ENCODE assay signal across 19 mouse cellular contexts in the genomic region with DNA sequence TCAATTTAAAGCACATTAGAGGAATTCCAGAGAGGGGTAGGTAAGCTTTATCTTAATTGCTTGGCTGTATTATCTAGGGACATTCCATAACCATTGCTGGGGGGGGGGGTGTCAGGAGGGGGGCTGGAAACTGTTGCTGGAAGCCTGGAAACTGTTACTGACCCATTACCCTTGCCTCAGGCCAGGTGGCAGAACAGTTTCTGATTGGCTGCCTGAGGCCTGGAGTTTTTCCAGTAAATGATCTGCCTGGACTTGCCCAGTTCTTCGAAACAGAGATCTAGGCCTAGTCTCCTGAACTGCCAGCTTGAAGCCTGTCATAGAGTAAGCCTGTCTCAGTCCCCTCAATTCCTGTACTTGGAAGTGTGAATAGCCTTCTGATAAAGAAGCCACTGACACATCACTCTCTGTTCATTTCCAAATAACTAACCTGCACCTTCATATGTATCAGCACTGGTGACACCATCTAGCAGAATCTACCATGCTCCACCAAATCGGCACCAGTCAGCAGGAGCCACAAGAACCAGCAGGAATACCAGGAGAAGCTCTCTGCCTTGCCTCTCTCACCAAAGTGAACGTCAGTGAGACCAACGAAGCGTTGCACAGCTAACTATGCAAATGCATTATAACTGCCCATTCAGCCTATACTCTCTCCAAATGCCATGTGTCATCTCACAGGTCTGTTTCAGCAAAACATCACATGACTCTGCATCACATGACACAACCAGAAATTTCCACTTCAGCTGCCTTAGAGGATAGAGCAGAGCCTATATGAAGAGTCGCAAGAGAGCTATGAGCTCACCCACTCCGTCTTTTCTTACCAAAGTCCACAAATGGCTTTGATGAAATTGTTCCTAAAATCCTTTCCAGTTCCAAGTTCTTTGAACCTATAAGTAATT.
DNase-seq lines count a peak whose midpoint lies in the region; ATAC-seq and TF ChIP-seq lines count a peak whose summit lies in the region.
"Had no signal": no experiment of that assay in that cellular context is flagged by ENCODE, and none has a peak within 500 bp of the region (broad histone marks: within the 10 kb centered on the region; RNA-seq: fewer than 3 reads in every experiment).

No protein-coding gene starts in this region.

- peak overlapping the region; percentile 10 for H3K27ac ChIP-seq in heart, embryonic 15.5 days
- no peak overlapping the region for H3K27ac ChIP-seq in ES-Bruce4 (ENCODE audit: insufficient read depth, low read length)
- no peak overlapping the region for H3K27ac ChIP-seq in embryonic facial prominence, embryonic 11.5 days (replicated peaks; ENCODE audit: low read depth, low read length)
- H3K27ac ChIP-seq: embryonic facial prominence, embryonic 15.5 days; forebrain, embryonic 12.5 days; layer of hippocampus, adult 2 months; left cerebral cortex, adult 2 months; lung, embryonic 15.5 days had no signal

- TF ChIP-seq EP300 in ES-Bruce4 (IDR thresholded peaks at IDR 0.05; ENCODE audit: insufficient read depth, low read depth, low read length): 0 out of 2 replicates have a peak, but pooled peaks have one; percentile 47

- WGBS in heart, embryonic 15.5 days: 76% methylated on average over 7 of the region's 7 CpGs
- WGBS in embryonic facial prominence, embryonic 11.5 days: 84% methylated on average over 7 of the region's 7 CpGs

- TF ChIP-seq CTCF in ES-Bruce4 (IDR thresholded peaks at IDR 0.05; ENCODE audit: low read depth, low read length): no peak

- DNase-seq in heart, postnatal 25 days (ENCODE audit: low spot score): no peak
- DNase-seq in 3T3-L1 (ENCODE audit: low read depth, low spot score): peak; percentile 20
- DNase-seq in embryonic facial prominence, embryonic 11.5 days (ENCODE audit: low spot score): peak; percentile 26
- no peak for DNase-seq in frontal cortex, adult 2 months (ENCODE audit: extremely low spot score in 1 of 2, low spot score in 1 of 2)
- no peak for DNase-seq in left cerebral cortex, postnatal 14 days (ENCODE audit: low spot score in 2 of 2)
- no peak for DNase-seq in kidney, postnatal 14 days
- DNase-seq: adrenal gland, adult 8-10 months; cerebellum, adult 2 months; midbrain, embryonic 14.5 days; right cerebral cortex, postnatal 25 days; thymus, adult 18-20 months had no signal

- H3K36me3 ChIP-seq in heart, embryonic 15.5 days: no peaks in the 10 kb centered on the region
- no peaks in the 10 kb centered on the region for H3K36me3 ChIP-seq in ES-Bruce4 (ENCODE audit: control insufficient read depth, insufficient read depth, low read length, poor library complexity, severe bottlenecking)
- H3K36me3 ChIP-seq in embryonic facial prominence, embryonic 11.5 days (replicated peaks; ENCODE audit: control insufficient read depth, insufficient read depth, low read depth, low read length): no peaks in the 10 kb centered on the region
- H3K36me3 ChIP-seq: embryonic facial prominence, embryonic 15.5 days; forebrain, embryonic 12.5 days; lung, embryonic 15.5 days had no signal

- no peak overlapping the region for H3K4me3 ChIP-seq in heart, embryonic 15.5 days
- H3K4me3 ChIP-seq in ES-Bruce4 (ENCODE audit: low read depth, low read length): no peak overlapping the region
- no peak overlapping the region for H3K4me3 ChIP-seq in embryonic facial prominence, embryonic 11.5 days (ENCODE audit: low read depth, low read length)
- H3K4me3 ChIP-seq: embryonic facial prominence, embryonic 15.5 days; forebrain, embryonic 12.5 days; layer of hippocampus, adult 2 months; left cerebral cortex, adult 2 months; lung, embryonic 15.5 days had no signal

- H3K9ac ChIP-seq in heart, embryonic 15.5 days: no peak overlapping the region
- no peak overlapping the region for H3K9ac ChIP-seq in ES-Bruce4 (ENCODE audit: low read depth, poor library complexity, severe bottlenecking)
- H3K9ac ChIP-seq in embryonic facial prominence, embryonic 11.5 days (replicated peaks; ENCODE audit: low read length): no peak overlapping the region
- H3K9ac ChIP-seq: embryonic facial prominence, embryonic 15.5 days; forebrain, embryonic 12.5 days; lung, embryonic 15.5 days had no signal

- no peak for ATAC-seq in heart, embryonic 15.5 days (replicated peaks; ENCODE audit: insufficient number of reproducible peaks, insufficient read depth, low FRiP score, low read depth)
- no peak for ATAC-seq in embryonic facial prominence, embryonic 11.5 days (replicated peaks; ENCODE audit: insufficient number of reproducible peaks, low FRiP score, low TSS enrichment, low read depth)
- ATAC-seq: hindbrain, embryonic 16.5 days had no signal

- peaks cover 17% of the 10 kb centered on the region for H3K4me1 ChIP-seq in heart, embryonic 15.5 days (replicated peaks)
- no peaks in the 10 kb centered on the region for H3K4me1 ChIP-seq in ES-Bruce4 (ENCODE audit: control insufficient read depth, insufficient read depth, low read length)
- H3K4me1 ChIP-seq in embryonic facial prominence, embryonic 11.5 days (ENCODE audit: control insufficient read depth, insufficient read depth, low read length): no peaks in the 10 kb centered on the region

- intact Hi-C loops in heart, postnatal 25 days (cut with DNase I): no loop called here
- intact Hi-C loops in left cerebral cortex, postnatal 14 days (cut with DNase I): no loop called here

- H3K4me2 ChIP-seq in heart, embryonic 15.5 days: no peak overlapping the region
- H3K4me2 ChIP-seq in embryonic facial prominence, embryonic 11.5 days (ENCODE audit: low read depth, low read length): no peak overlapping the region
- H3K4me2 ChIP-seq: embryonic facial prominence, embryonic 15.5 days; forebrain, embryonic 12.5 days; lung, embryonic 15.5 days had no signal

- no peaks in the 10 kb centered on the region for H3K27me3 ChIP-seq in heart, embryonic 15.5 days
- no peaks in the 10 kb centered on the region for H3K27me3 ChIP-seq in ES-Bruce4 (ENCODE audit: control insufficient read depth, insufficient read depth, low read length, poor library complexity, severe bottlenecking)
- H3K27me3 ChIP-seq in embryonic facial prominence, embryonic 11.5 days (ENCODE audit: control insufficient read depth, insufficient read depth, low read length): no peaks in the 10 kb centered on the region
- H3K27me3 ChIP-seq: embryonic facial prominence, embryonic 15.5 days; forebrain, embryonic 12.5 days; lung, embryonic 15.5 days had no signal

- no peak for TF ChIP-seq POLR2A in ES-Bruce4 (IDR thresholded peaks at IDR 0.05; ENCODE audit: insufficient read depth, low read length)

- no peaks in the 10 kb centered on the region for H3K9me3 ChIP-seq in heart, embryonic 15.5 days (replicated peaks)
- no peaks in the 10 kb centered on the region for H3K9me3 ChIP-seq in ES-Bruce4 (replicated peaks; ENCODE audit: control insufficient read depth, insufficient read depth, low read length, poor library complexity, severe bottlenecking)
- no peaks in the 10 kb centered on the region for H3K9me3 ChIP-seq in embryonic facial prominence, embryonic 11.5 days (replicated peaks; ENCODE audit: control insufficient read depth, low read length)
- H3K9me3 ChIP-seq: embryonic facial prominence, embryonic 15.5 days; forebrain, embryonic 12.5 days; lung, embryonic 15.5 days had no signal

Comparison
In these comparisons a context has a peak if more than half of its experiments do, and no peak if none do; other contexts are left out.
1. DNase-seq: peak in 3T3-L1 (single experiment) and embryonic facial prominence, embryonic 11.5 days (single experiment); none in heart, postnatal 25 days (single experiment), frontal cortex, adult 2 months (0 of 2), left cerebral cortex, postnatal 14 days (0 of 2) and kidney, postnatal 14 days (single experiment).